ENCODE assay signal across 8 mouse cellular contexts in the genomic region with DNA sequence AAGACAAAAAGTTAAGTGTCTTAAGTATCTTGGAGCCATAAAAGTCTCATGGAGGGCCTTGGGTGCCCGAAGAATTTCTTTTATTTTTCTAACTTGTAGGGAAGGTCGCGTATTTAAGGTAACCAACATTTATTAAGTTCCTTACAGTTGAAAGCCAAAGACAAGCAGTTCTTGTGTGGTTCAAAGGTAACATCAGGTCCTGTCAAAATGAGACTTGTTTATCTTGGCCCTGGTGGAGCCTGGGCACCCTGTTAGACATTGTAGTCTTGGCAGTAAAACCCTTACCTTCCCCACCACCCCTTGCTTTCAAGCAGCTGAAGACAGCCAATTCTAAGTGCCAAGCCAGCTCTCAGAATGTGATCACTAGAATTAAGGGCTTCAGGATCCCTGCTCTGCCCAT. TPM values are rescaled to one million over a fixed set of nuclear protein-coding genes. Genes with fewer than 3 reads are reported as not detected.
A peak's percentile ranks its signal among the peaks of the same experiment; 100 is the strongest.
DNase-seq lines count a peak whose midpoint lies in the region; ATAC-seq and TF ChIP-seq lines count a peak whose summit lies in the region.

No protein-coding gene starts in this region.

- H3K4me2 ChIP-seq in hindbrain, embryonic 12.5 days (replicated peaks), result peak overlapping the region; percentile 65
- peak overlapping the region; percentile 80 for H3K4me2 ChIP-seq in liver, embryonic 16.5 days (ENCODE audit: low read depth, low read length)

- no peak for TF ChIP-seq CTCF in ES-Bruce4 (IDR thresholded peaks at IDR 0.05; ENCODE audit: low read depth, low read length)
- TF ChIP-seq CTCF in thymus, adult 2 months (IDR thresholded peaks at IDR 0.05; ENCODE audit: borderline replicate concordance, control insufficient read depth, extremely low read depth, insufficient read depth, low read length, poor library complexity), result no peak

- 85% methylated on average over 3 of the region's 3 CpGs for WGBS in hindbrain, embryonic 12.5 days
- WGBS in liver, embryonic 16.5 days (ENCODE audit: insufficient replicate concordance), result 72% methylated on average over 3 of the region's 3 CpGs
- 76% methylated on average over 3 of the region's 3 CpGs for WGBS in thymus, adult 2 months

- peak overlapping the region; percentile 72 for H3K4me3 ChIP-seq in erythroblast, embryonic 14.5 days (replicated peaks)
- no peak overlapping the region for H3K4me3 ChIP-seq in ES-Bruce4 (ENCODE audit: low read depth, low read length)
- H3K4me3 ChIP-seq in hindbrain, embryonic 12.5 days, result peak overlapping the region; percentile 60
- H3K4me3 ChIP-seq in liver, embryonic 16.5 days (ENCODE audit: low read depth, low read length), result peak overlapping the region; percentile 84
- H3K4me3 ChIP-seq in thymus, adult 2 months (ENCODE audit: control insufficient read depth, insufficient read depth, low read length), result no peak overlapping the region

- TF ChIP-seq POLR2A in ES-Bruce4 (IDR thresholded peaks at IDR 0.05; ENCODE audit: insufficient read depth, low read length), result no peak
- TF ChIP-seq POLR2A in thymus, adult 2 months (IDR thresholded peaks at IDR 0.05; ENCODE audit: control insufficient read depth, extremely low read depth, insufficient read depth, low read length, poor library complexity), result no peak

- H3K4me1 ChIP-seq in erythroblast, embryonic 14.5 days (ENCODE audit: control insufficient read depth), result peaks cover 31% of the 10 kb centered on the region
- no peaks in the 10 kb centered on the region for H3K4me1 ChIP-seq in ES-Bruce4 (ENCODE audit: control insufficient read depth, insufficient read depth, low read length)
- H3K4me1 ChIP-seq in hindbrain, embryonic 12.5 days, result peaks cover 17% of the 10 kb centered on the region
- peaks cover 19% of the 10 kb centered on the region for H3K4me1 ChIP-seq in liver, embryonic 16.5 days (ENCODE audit: control insufficient read depth, low read depth, low read length)
- 0 out of 2 replicates have a peak, but pooled peaks cover 2% of the 10 kb centered on the region for H3K4me1 ChIP-seq in thymus, adult 2 months (replicated peaks; ENCODE audit: control insufficient read depth, insufficient read depth, low read length)

- peaks cover 39% of the 10 kb centered on the region for H3K36me3 ChIP-seq in erythroblast, embryonic 14.5 days (ENCODE audit: control insufficient read depth)
- H3K36me3 ChIP-seq in ES-Bruce4 (ENCODE audit: control insufficient read depth, insufficient read depth, low read length, poor library complexity, severe bottlenecking), result peaks cover 3% of the 10 kb centered on the region; the same call in 1 of the 2 replicates
- 0 out of 2 replicates have a peak, but pooled peaks cover 7% of the 10 kb centered on the region for H3K36me3 ChIP-seq in hindbrain, embryonic 12.5 days
- H3K36me3 ChIP-seq in liver, embryonic 16.5 days (ENCODE audit: control insufficient read depth, insufficient read depth), result peaks cover 5% of the 10 kb centered on the region; the same call in 1 of the 2 replicates
- no peaks in the 10 kb centered on the region for H3K36me3 ChIP-seq in thymus, adult 2 months (ENCODE audit: control insufficient read depth, insufficient read depth, low read length)

- ATAC-seq in erythroblast, adult 5-6 weeks (replicated peaks; ENCODE audit: low FRiP score, poor library complexity, severe bottlenecking), result no peak
- ATAC-seq in hindbrain, embryonic 12.5 days (ENCODE audit: low FRiP score), result no peak
- ATAC-seq in liver, embryonic 16.5 days (ENCODE audit: low read depth), result no peak

- H3K27me3 ChIP-seq in erythroblast, embryonic 14.5 days (ENCODE audit: control insufficient read depth), result no peaks in the 10 kb centered on the region
- no peaks in the 10 kb centered on the region for H3K27me3 ChIP-seq in ES-Bruce4 (ENCODE audit: control insufficient read depth, insufficient read depth, low read length, poor library complexity, severe bottlenecking)
- H3K27me3 ChIP-seq in hindbrain, embryonic 12.5 days, result no peaks in the 10 kb centered on the region
- no peaks in the 10 kb centered on the region for H3K27me3 ChIP-seq in liver, embryonic 16.5 days (ENCODE audit: control insufficient read depth, insufficient read depth, low read depth, low read length)
- no peaks in the 10 kb centered on the region for H3K27me3 ChIP-seq in thymus, adult 2 months (ENCODE audit: control insufficient read depth, insufficient read depth, low read length)

- peak overlapping the region; percentile 72 for H3K9ac ChIP-seq in ES-Bruce4 (ENCODE audit: low read depth, poor library complexity, severe bottlenecking)
- H3K9ac ChIP-seq in hindbrain, embryonic 12.5 days, result peak overlapping the region; percentile 61; the same call in 1 of the 2 replicates
- H3K9ac ChIP-seq in liver, embryonic 16.5 days (ENCODE audit: low read depth, low read length), result peak overlapping the region; percentile 68

- no peak overlapping the region for H3K27ac ChIP-seq in ES-Bruce4 (ENCODE audit: insufficient read depth, low read length)
- no peak overlapping the region for H3K27ac ChIP-seq in hindbrain, embryonic 12.5 days
- peak overlapping the region; percentile 75 for H3K27ac ChIP-seq in liver, embryonic 16.5 days (ENCODE audit: low read length)
- no peak overlapping the region for H3K27ac ChIP-seq in thymus, adult 2 months (ENCODE audit: control insufficient read depth, insufficient read depth, low read length)

- H3K9me3 ChIP-seq in erythroblast, embryonic 14.5 days (ENCODE audit: control insufficient read depth, low read length), result no peaks in the 10 kb centered on the region
- no peaks in the 10 kb centered on the region for H3K9me3 ChIP-seq in ES-Bruce4 (replicated peaks; ENCODE audit: control insufficient read depth, insufficient read depth, low read length, poor library complexity, severe bottlenecking)
- H3K9me3 ChIP-seq in hindbrain, embryonic 12.5 days (replicated peaks), result no peaks in the 10 kb centered on the region
- H3K9me3 ChIP-seq in liver, embryonic 16.5 days (replicated peaks; ENCODE audit: control insufficient read depth, low read length), result no peaks in the 10 kb centered on the region

- no peak for TF ChIP-seq EP300 in ES-Bruce4 (IDR thresholded peaks at IDR 0.05; ENCODE audit: insufficient read depth, low read depth, low read length)

- no peak for DNase-seq in thymus, adult 2 months
- no peak for DNase-seq in ovary, postnatal 14 days (ENCODE audit: low spot score)
- DNase-seq in embryo, embryonic 10 days (ENCODE audit: low spot score), result no peak

RNA-seq across cellular contexts. Expression of gene Gmeb2, which starts 0.9 kb away (rescaled TPM):
- 1.5 and 2.1 TPM in 2 replicates for polyA plus RNA-seq in erythroblast, embryonic 14.5 days (2012)
- total RNA-seq in erythroblast, adult 5-6 weeks (2015; ENCODE audit: low replicate concordance), result 23.6 and 24.6 TPM in 2 replicates
- total RNA-seq in erythroblast, adult 5-6 weeks (2017; ENCODE audit: low replicate concordance), result 15.4 and 41.7 TPM in 2 replicates
- polyA plus RNA-seq in ES-Bruce4 (2011; ENCODE audit: insufficient read depth, insufficient read length, low read depth, missing spikeins), result 16.4 and 16.7 TPM in 2 replicates
- polyA plus RNA-seq in hindbrain, embryonic 12.5 days (2016; fragmentation: Nextera tagmentation; extraction: Ambion mirVana), result 21.9 and 22.5 TPM in 2 replicates
- 9.4 and 9.8 TPM in 2 replicates for polyA plus RNA-seq in liver, embryonic 16.5 days (2015; fragmentation: Nextera tagmentation; extraction: Ambion mirVana)
- polyA plus RNA-seq in thymus, adult 2 months (2012; rRNA removed), result 60.8 and 62.4 TPM in 2 replicates

RNA-seq across cellular contexts. Expression of gene Stmn3, which starts 25.6 kb away (rescaled TPM):
- polyA plus RNA-seq in erythroblast, embryonic 14.5 days (2012), result not detected in 2 replicates
- total RNA-seq in erythroblast, adult 5-6 weeks (2015; ENCODE audit: low replicate concordance), result not detected in 2 replicates
- not detected in 2 replicates for total RNA-seq in erythroblast, adult 5-6 weeks (2017; ENCODE audit: low replicate concordance)
- 1.2 and 1.8 TPM in 2 replicates for polyA plus RNA-seq in ES-Bruce4 (2011; ENCODE audit: insufficient read depth, insufficient read length, low read depth, missing spikeins)
- 502 and 505 TPM in 2 replicates for polyA plus RNA-seq in hindbrain, embryonic 12.5 days (2016; fragmentation: Nextera tagmentation; extraction: Ambion mirVana)
- polyA plus RNA-seq in liver, embryonic 16.5 days (2015; fragmentation: Nextera tagmentation; extraction: Ambion mirVana), result 0.08 and 0.32 TPM in 2 replicates
- polyA plus RNA-seq in thymus, adult 2 months (2012; rRNA removed), result 0.15 TPM in 1 of 2 replicates, not detected in the other

RNA-seq across cellular contexts. Expression of gene Rtel1, which starts 30.8 kb away (rescaled TPM):
- 0.91 and 1.8 TPM in 2 replicates for polyA plus RNA-seq in erythroblast, embryonic 14.5 days (2012)
- total RNA-seq in erythroblast, adult 5-6 weeks (2015; ENCODE audit: low replicate concordance), result 7.7 and 17.5 TPM in 2 replicates
- total RNA-seq in erythroblast, adult 5-6 weeks (2017; ENCODE audit: low replicate concordance), result 19.9 and 23.7 TPM in 2 replicates
- 49.0 and 54.2 TPM in 2 replicates for polyA plus RNA-seq in ES-Bruce4 (2011; ENCODE audit: insufficient read depth, insufficient read length, low read depth, missing spikeins)
- polyA plus RNA-seq in hindbrain, embryonic 12.5 days (2016; fragmentation: Nextera tagmentation; extraction: Ambion mirVana), result 47.8 and 49.2 TPM in 2 replicates
- 19.7 and 21.0 TPM in 2 replicates for polyA plus RNA-seq in liver, embryonic 16.5 days (2015; fragmentation: Nextera tagmentation; extraction: Ambion mirVana)
- 110 and 119 TPM in 2 replicates for polyA plus RNA-seq in thymus, adult 2 months (2012; rRNA removed)

RNA-seq across cellular contexts. Expression of gene Helz2, which starts 46.9 kb away (rescaled TPM):
- 0.10 and 0.17 TPM in 2 replicates for polyA plus RNA-seq in erythroblast, embryonic 14.5 days (2012)
- 8.6 and 10.0 TPM in 2 replicates for total RNA-seq in erythroblast, adult 5-6 weeks (2015; ENCODE audit: low replicate concordance)
- total RNA-seq in erythroblast, adult 5-6 weeks (2017; ENCODE audit: low replicate concordance), result 11.8 and 12.1 TPM in 2 replicates
- polyA plus RNA-seq in ES-Bruce4 (2011; ENCODE audit: insufficient read depth, insufficient read length, low read depth, missing spikeins), result 1.4 and 1.5 TPM in 2 replicates
- 0.81 and 0.87 TPM in 2 replicates for polyA plus RNA-seq in hindbrain, embryonic 12.5 days (2016; fragmentation: Nextera tagmentation; extraction: Ambion mirVana)
- polyA plus RNA-seq in liver, embryonic 16.5 days (2015; fragmentation: Nextera tagmentation; extraction: Ambion mirVana), result 2.6 and 3.2 TPM in 2 replicates
- 106 and 116 TPM in 2 replicates for polyA plus RNA-seq in thymus, adult 2 months (2012; rRNA removed)

Comparison
In these comparisons a context has a peak if more than half of its experiments do, and no peak if none do; other contexts are left out.
1. H3K4me3 ChIP-seq: peak in erythroblast, embryonic 14.5 days (single experiment), hindbrain, embryonic 12.5 days (single experiment) and liver, embryonic 16.5 days (single experiment); none in ES-Bruce4 (single experiment) and thymus, adult 2 months (single experiment).
2. RNA of gene Stmn3, which starts 25.6 kb away (polyA plus RNA-seq): 502 to 505 TPM in hindbrain, embryonic 12.5 days; 1.2 to 1.8 TPM in ES-Bruce4, 0.08 to 0.32 TPM in liver, embryonic 16.5 days, 0.15 TPM in thymus, adult 2 months and not detected in erythroblast, embryonic 14.5 days; every median in the first group is over 100 times any median in the second.
3. Peak in every context shown above with its lines, with median percentiles within 50 percentile points of each other: H3K9ac ChIP-seq.